Mouse (Mus musculus): ENCODE measurements around the gene Kirrel. TPM values are rescaled to one million over a fixed set of nuclear protein-coding genes. Genes with fewer than 3 reads are reported as not detected.

Kirrel gene
- polyA plus RNA-seq, 1 experiment: 10.2 TPM

DNA sequence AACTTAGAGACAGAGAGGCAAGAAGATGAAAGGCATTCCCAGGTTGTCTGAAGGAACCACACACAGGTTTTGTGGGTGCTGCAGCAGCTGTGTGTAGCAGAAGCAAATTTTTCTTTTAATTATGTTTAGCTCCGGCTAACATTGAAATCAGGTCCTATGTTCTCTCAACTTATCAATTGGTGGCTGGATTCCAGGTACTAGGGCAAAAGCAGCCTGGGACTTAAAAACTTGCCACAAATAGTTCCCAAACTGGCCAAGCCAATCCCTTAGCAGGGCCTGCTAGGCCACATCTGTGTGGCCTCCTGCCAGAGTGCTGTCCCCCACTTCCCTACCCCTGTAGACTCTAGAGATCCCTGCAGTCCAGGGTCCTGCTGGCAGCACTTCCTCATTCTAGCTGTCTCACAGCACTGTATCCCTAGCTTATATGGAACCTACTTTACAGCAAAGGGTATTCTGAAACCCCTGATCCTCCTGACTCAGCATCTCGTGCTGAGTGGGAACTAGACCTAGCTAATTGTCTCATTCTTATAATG is 23.2 kb downstream of the Kirrel start:
- no peak overlapping the region for H3K4me3 ChIP-seq (ENCODE audit: insufficient read depth, low read depth, low read length)
- H3K27me3 ChIP-seq (replicated peaks; ENCODE audit: control insufficient read depth, insufficient read depth, low read length): no peaks in the 10 kb centered on the region
- peaks cover 4% of the 10 kb centered on the region for H3K4me1 ChIP-seq (ENCODE audit: control insufficient read depth, insufficient read depth, low read length)
- 79% methylated on average over 2 of the region's 2 CpGs for WGBS
- no peak for DNase-seq
- no peaks in the 10 kb centered on the region for H3K36me3 ChIP-seq (ENCODE audit: control insufficient read depth, insufficient read depth, low read length)
- TF ChIP-seq CTCF (conservative IDR thresholded peaks at IDR 0.05; ENCODE audit: insufficient read depth, insufficient read length, low read depth, low read length) (no peak), POLR2A (IDR thresholded peaks at IDR 0.05; ENCODE audit: low read depth, low read length) (no peak)
- H3K27ac ChIP-seq (ENCODE audit: insufficient read depth, low read depth, low read length): peak overlapping the region; percentile 89

DNA sequence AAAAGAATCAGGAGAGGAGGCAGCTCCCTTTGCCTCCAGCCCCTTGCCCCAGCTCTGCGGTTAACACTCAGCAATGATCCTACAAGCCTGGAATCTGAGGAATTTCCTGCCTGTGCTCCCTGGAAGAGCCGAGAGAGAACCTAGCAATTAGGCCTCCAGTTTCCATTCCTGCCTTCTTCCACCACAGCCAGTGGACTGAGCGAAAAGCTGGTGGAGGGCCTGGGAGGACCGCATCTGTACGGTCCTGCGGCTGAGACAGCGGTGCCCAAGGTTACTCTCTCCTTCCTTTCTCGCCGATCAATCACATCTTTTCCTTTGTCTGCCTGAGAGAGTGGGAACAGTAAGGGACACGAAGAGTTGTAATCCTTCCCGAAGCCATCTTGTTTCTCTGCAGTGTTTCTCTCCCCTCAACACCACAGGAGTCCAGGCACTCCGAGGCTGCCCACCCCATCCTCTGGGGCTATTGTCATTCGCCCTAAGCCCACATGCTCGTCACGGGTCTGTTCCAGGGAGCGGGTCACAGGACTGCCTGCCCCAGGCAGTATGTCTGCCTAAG is 23.8 kb downstream of the Kirrel start:
- Histone ChIP-seq H3K36me3 (ENCODE audit: control insufficient read depth, insufficient read depth, low read length) (no peaks in the 10 kb centered on the region), H3K27me3 (replicated peaks; ENCODE audit: control insufficient read depth, insufficient read depth, low read length) (no peaks in the 10 kb centered on the region), H3K4me1 (ENCODE audit: control insufficient read depth, insufficient read depth, low read length) (peaks cover 4% of the 10 kb centered on the region), H3K27ac (ENCODE audit: insufficient read depth, low read depth, low read length) (peak overlapping the region; percentile 89), H3K4me3 (ENCODE audit: insufficient read depth, low read depth, low read length) (no peak overlapping the region)
- DNase-seq: peak; percentile 61
- TF ChIP-seq POLR2A (IDR thresholded peaks at IDR 0.05; ENCODE audit: low read depth, low read length) (no peak), CTCF (conservative IDR thresholded peaks at IDR 0.05; ENCODE audit: insufficient read depth, insufficient read length, low read depth, low read length) (no peak)
- WGBS: 27% methylated on average over 16 of the region's 16 CpGs

GRCm38 (mm10) chr3:87150056-87150688 is 24.4 kb downstream of the Kirrel start:
- H3K27ac ChIP-seq (ENCODE audit: insufficient read depth, low read depth, low read length): peak overlapping the region; percentile 55
- WGBS: 46% methylated on average over 8 of the region's 8 CpGs
- no peak for TF ChIP-seq POLR2A (IDR thresholded peaks at IDR 0.05; ENCODE audit: low read depth, low read length)
- TF ChIP-seq CTCF (conservative IDR thresholded peaks at IDR 0.05; ENCODE audit: insufficient read depth, insufficient read length, low read depth, low read length): no peak

GRCm38 (mm10) chr3:87149425-87149824 is 25.1 kb downstream of the Kirrel start:
- WGBS: 79% methylated on average over 10 of the region's 10 CpGs
- no peak for TF ChIP-seq POLR2A (IDR thresholded peaks at IDR 0.05; ENCODE audit: low read depth, low read length)
- TF ChIP-seq CTCF (conservative IDR thresholded peaks at IDR 0.05; ENCODE audit: insufficient read depth, insufficient read length, low read depth, low read length): no peak
- Histone ChIP-seq H3K36me3 (ENCODE audit: control insufficient read depth, insufficient read depth, low read length) (no peaks in the 10 kb centered on the region), H3K27me3 (replicated peaks; ENCODE audit: control insufficient read depth, insufficient read depth, low read length) (no peaks in the 10 kb centered on the region), H3K4me3 (ENCODE audit: insufficient read depth, low read depth, low read length) (no peak overlapping the region), H3K4me1 (ENCODE audit: control insufficient read depth, insufficient read depth, low read length) (peaks cover 4% of the 10 kb centered on the region), H3K27ac (ENCODE audit: insufficient read depth, low read depth, low read length) (peak overlapping the region; percentile 72)
- no peak for DNase-seq

More at GRCm38 (mm10) chr3:87150056-87150688, 24.4 kb downstream of the Kirrel start:
- Histone ChIP-seq H3K4me1 (ENCODE audit: control insufficient read depth, insufficient read depth, low read length) (peaks cover 4% of the 10 kb centered on the region), H3K36me3 (ENCODE audit: control insufficient read depth, insufficient read depth, low read length) (no peaks in the 10 kb centered on the region), H3K4me3 (ENCODE audit: insufficient read depth, low read depth, low read length) (no peak overlapping the region), H3K27me3 (replicated peaks; ENCODE audit: control insufficient read depth, insufficient read depth, low read length) (no peaks in the 10 kb centered on the region)
- DNase-seq: no peak

DNA sequence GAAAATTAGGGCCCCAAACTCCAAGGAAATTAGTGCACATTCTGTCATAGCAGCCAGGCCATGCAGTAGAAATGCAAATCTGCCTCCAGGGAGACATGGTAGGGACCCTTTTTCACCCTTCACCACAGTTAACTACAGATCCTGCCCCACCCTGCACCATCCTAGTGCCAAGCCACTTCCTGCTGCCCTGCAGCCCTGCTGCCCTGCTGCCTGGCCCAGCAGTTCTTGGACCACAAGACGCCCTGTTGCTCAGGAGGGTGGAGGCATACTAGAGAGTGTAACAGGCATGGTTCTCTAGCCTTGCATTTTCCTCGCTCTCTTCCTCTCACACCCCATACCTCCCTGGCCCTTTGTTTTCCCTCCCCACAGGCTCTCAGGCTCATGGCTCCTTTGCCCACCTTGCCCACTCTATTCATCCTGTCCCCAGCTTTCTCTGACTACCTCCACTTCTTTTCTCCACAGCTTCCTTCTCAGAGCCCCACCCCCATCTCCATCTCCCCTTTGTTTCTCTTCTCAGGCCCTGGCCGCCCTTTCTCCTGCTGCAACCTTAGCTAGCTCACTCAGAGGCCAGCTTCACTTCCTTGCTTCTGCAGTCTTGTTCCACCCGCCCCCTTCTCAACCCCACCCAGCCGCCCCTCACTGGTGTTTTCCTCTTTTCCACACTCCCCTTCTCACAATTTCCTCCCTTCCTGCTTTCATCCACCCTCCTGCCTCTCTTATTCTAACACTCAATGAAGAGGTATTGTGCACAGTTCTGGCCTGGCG is 29.9 kb downstream of the Kirrel start:
- Histone ChIP-seq H3K4me3 (ENCODE audit: insufficient read depth, low read depth, low read length) (no peak overlapping the region), H3K36me3 (ENCODE audit: control insufficient read depth, insufficient read depth, low read length) (no peaks in the 10 kb centered on the region), H3K4me1 (ENCODE audit: control insufficient read depth, insufficient read depth, low read length) (no peaks in the 10 kb centered on the region), H3K27me3 (replicated peaks; ENCODE audit: control insufficient read depth, insufficient read depth, low read length) (no peaks in the 10 kb centered on the region), H3K27ac (ENCODE audit: insufficient read depth, low read depth, low read length) (no peak overlapping the region)
- TF ChIP-seq CTCF (conservative IDR thresholded peaks at IDR 0.05; ENCODE audit: insufficient read depth, insufficient read length, low read depth, low read length) (no peak), POLR2A (IDR thresholded peaks at IDR 0.05; ENCODE audit: low read depth, low read length) (no peak)
- 73% methylated on average over 6 of the region's 6 CpGs for WGBS
- DNase-seq: no peak

GRCm38 (mm10) chr3:87140284-87140683 is 34.3 kb downstream of the Kirrel start:
- TF ChIP-seq POLR2A (IDR thresholded peaks at IDR 0.05; ENCODE audit: low read depth, low read length) (no peak), CTCF (conservative IDR thresholded peaks at IDR 0.05; ENCODE audit: insufficient read depth, insufficient read length, low read depth, low read length) (no peak)
- DNase-seq: no peak
- no peaks in the 10 kb centered on the region for H3K36me3 ChIP-seq (ENCODE audit: control insufficient read depth, insufficient read depth, low read length)
- H3K27me3 ChIP-seq (replicated peaks; ENCODE audit: control insufficient read depth, insufficient read depth, low read length): no peaks in the 10 kb centered on the region
- no peak overlapping the region for H3K4me3 ChIP-seq (ENCODE audit: insufficient read depth, low read depth, low read length)
- H3K4me1 ChIP-seq (ENCODE audit: control insufficient read depth, insufficient read depth, low read length): no peaks in the 10 kb centered on the region
- 75% methylated on average over 5 of the region's 5 CpGs for WGBS
- H3K27ac ChIP-seq (ENCODE audit: insufficient read depth, low read depth, low read length): no peak overlapping the region

DNA sequence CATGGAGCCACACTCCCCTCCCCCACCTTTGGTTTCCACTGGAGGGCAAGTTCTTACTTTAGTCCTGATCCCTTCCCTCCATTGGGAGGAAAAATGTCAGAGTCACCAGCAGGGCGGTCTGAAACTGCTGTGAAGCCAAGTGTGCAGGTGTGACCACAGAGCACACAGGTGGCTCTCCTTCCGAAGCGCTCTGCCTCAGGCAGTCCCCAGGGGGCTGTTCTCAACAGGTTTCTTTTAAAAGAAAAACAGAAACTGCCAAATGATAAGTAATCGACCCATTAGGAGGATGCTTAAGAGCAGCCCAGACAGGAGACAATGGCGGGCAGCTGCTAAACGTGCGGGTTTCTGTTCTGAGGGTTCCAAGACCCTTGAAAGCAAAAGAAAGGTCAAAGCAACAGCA is 37.8 kb downstream of the Kirrel start:
- 71% methylated on average over 7 of the region's 7 CpGs for WGBS
- H3K27ac ChIP-seq (ENCODE audit: insufficient read depth, low read depth, low read length): no peak overlapping the region
- no peak overlapping the region for H3K4me3 ChIP-seq (ENCODE audit: insufficient read depth, low read depth, low read length)
- no peaks in the 10 kb centered on the region for H3K36me3 ChIP-seq (ENCODE audit: control insufficient read depth, insufficient read depth, low read length)
- no peak for DNase-seq
- no peaks in the 10 kb centered on the region for H3K27me3 ChIP-seq (replicated peaks; ENCODE audit: control insufficient read depth, insufficient read depth, low read length)
- TF ChIP-seq POLR2A (IDR thresholded peaks at IDR 0.05; ENCODE audit: low read depth, low read length): no peak
- TF ChIP-seq CTCF (conservative IDR thresholded peaks at IDR 0.05; ENCODE audit: insufficient read depth, insufficient read length, low read depth, low read length): no peak
- no peaks in the 10 kb centered on the region for H3K4me1 ChIP-seq (ENCODE audit: control insufficient read depth, insufficient read depth, low read length)

Data from kidney, adult 2 months (tissue).